Mouse (Mus musculus) stomach, postnatal 0 days (tissue): ENCODE data around the gene Cox10.

Source experiments
- CTCF ChIP-seq: IDR thresholded peaks from 2 replicates; pipeline ENCODE4 v1.5.1; 2016; ENCODE audit warnings: antibody characterized with exemption, low read depth, mild to moderate bottlenecking, moderate library complexity
- EP300 ChIP-seq: optimal IDR thresholded peaks from 2 replicates; pipeline ENCODE3; 2016; ENCODE audit warnings: antibody characterized with exemption

DNA sequence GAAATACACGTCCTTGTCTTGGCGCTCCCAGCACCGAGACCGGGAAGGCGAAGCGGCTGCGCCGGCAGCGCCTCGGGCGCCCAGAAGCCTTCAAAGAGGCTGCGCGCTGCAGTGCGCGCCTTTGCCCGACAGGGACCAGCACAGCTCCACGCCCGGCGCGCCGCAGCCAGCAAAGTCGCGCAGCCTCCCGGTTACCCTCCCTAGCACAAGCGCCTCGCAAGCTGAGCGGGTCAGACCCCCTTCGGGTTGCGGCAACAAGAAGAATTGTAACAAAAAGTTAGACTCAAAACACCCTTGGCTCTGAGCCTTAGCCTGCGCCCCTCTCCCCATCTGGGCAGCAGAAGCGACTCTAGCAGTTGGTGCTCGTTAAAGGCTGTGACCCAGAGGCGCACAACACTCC, 158.7 kb downstream of the Cox10 start:
- TF ChIP-seq CTCF, result peak; percentile 91
- TF ChIP-seq EP300, result no peak
